Mouse (Mus musculus) liver, embryonic 12.5 days (tissue): ENCODE measurements at regions not wholly inside any gene's neighbourhood (a gene's known extent, or its start where the extent isn't known, plus 50 kb on each side); places are given as distances from the start of the nearest gene placed in this dataset.

Experiments
- ATAC-seq: fragments of 200-750 bp; cut with Nextera tagmentation; 2 replicates; pipeline ENCODE4 v1.8.0; 2017; ENCODE audit warnings: moderate number of reproducible peaks, mild to moderate bottlenecking, moderate library complexity
- H3K27ac ChIP-seq: fragments of 300-500 bp; sonication (generic); 2 replicates; pipeline ENCODE4 v1.5.1; 2016; ENCODE audit warnings: mild to moderate bottlenecking
- H3K27me3 ChIP-seq: fragments of 300-500 bp; sonication (generic); replicated peaks from 2 replicates; pipeline ENCODE4 v1.6.1; 2016; ENCODE audit warnings: mild to moderate bottlenecking, moderate library complexity
- H3K36me3 ChIP-seq: fragments of 300-500 bp; sonication (generic); 2 replicates; pipeline ENCODE4 v1.6.1; 2016; ENCODE audit warnings: mild to moderate bottlenecking, moderate library complexity
- H3K4me1 ChIP-seq: fragments of 300-500 bp; sonication (generic); 2 replicates; pipeline ENCODE4 v1.6.1; 2016
- H3K4me2 ChIP-seq: fragments of 300-500 bp; sonication (generic); 2 replicates; pipeline ENCODE4 v1.6.1; 2016; ENCODE audit warnings: mild to moderate bottlenecking, moderate library complexity
- H3K4me3 ChIP-seq: fragments of 300-500 bp; sonication (generic); 2 replicates; pipeline ENCODE4 v1.5.1; 2016; ENCODE audit warnings: mild to moderate bottlenecking, moderate library complexity
- H3K9ac ChIP-seq: fragments of 300-500 bp; sonication (generic); 2 replicates; pipeline ENCODE4 v1.6.1; 2016; ENCODE audit warnings: mild to moderate bottlenecking, moderate library complexity
- H3K9me3 ChIP-seq: fragments of 300-500 bp; sonication (generic); replicated peaks from 2 replicates; pipeline ENCODE4 v1.6.1; 2016; ENCODE audit warnings: mild to moderate bottlenecking, moderate library complexity
- WGBS: fragments of 180-500 bp; shearing (Covaris S2); methylation state at CpG from one replicate; pipeline ENCODE4 v1.1.7; 2016; ENCODE audit not compliant: insufficient replicate concordance; 5-methylcytosine and 5-hydroxymethylcytosine counted together

DNA sequence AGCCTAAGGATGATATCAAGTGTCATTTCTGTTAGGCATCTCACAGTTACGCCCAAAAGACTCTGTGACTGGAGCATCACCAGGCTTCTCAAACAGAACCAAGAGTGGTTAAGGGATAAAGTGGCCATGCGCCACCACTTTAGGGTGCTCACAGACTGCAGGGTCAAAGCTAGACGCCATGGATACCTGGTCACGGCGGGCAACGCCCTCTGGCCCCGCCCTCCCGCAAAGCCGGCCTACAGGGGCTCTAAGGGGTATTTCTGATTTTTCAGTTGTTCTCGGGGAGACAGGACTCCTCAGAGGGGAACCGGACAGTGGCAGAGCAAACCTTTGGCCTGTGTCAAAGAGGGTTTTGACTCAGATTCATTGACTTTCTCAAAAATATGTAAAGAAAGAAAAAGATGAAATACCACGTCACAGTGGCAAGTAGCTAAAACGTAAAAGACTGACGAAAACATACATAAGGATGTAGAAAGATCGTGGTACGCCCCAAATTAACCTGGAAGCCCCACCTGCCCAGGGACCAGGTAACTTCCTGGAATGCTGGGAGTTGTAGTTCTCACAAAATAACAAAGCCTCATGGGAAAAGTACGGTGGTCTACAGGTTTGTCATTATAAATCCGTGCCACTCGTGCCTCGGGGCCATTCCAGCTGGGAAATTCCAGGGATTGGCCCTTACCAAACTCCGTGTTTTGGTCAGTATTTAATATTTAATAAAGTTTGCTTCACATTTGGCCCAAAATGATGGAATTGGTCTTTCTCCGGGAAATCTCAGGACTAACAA is 116.1 kb upstream of the Arid2 start:
- Histone ChIP-seq H3K36me3 (no peaks in the 10 kb centered on the region), H3K9ac (no peak overlapping the region), H3K4me2 (peak overlapping the region; percentile 47), H3K4me1 (0 out of 2 replicates have a peak, but pooled peaks cover 3% of the 10 kb centered on the region), H3K4me3 (peak overlapping the region; percentile 30), H3K9me3 (no peaks in the 10 kb centered on the region), H3K27me3 (peaks cover 33% of the 10 kb centered on the region), H3K27ac (no peak overlapping the region)
- no peak for ATAC-seq
- 12% methylated on average over 22 of the region's 22 CpGs for WGBS

DNA sequence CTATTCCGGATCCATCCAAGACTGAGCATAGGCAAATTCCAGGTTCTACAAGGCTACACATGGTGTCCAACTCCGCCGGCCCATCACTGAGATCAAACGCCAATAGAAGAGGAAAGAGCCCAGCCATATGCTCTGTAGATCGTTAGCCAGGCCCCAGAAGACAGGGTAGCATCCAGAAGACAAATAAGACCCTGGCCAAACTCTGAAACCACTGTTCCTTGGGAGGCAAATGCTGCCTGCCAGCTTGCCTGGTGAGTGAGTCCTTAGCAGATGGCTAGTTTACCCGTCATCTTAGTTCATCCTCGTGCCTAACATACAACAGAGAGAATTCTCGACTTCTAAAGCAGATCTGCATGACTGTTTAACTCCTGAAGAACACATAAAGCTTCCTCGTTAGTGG is 109.4 kb upstream of the Arid2 start:
- Histone ChIP-seq H3K4me3 (no peak overlapping the region), H3K9me3 (no peaks in the 10 kb centered on the region), H3K4me1 (no peaks in the 10 kb centered on the region), H3K27me3 (no peaks in the 10 kb centered on the region), H3K4me2 (no peak overlapping the region), H3K36me3 (no peaks in the 10 kb centered on the region), H3K27ac (no peak overlapping the region), H3K9ac (no peak overlapping the region)
- ATAC-seq: no peak
- WGBS: 71% methylated on average over 9 of the region's 9 CpGs

DNA sequence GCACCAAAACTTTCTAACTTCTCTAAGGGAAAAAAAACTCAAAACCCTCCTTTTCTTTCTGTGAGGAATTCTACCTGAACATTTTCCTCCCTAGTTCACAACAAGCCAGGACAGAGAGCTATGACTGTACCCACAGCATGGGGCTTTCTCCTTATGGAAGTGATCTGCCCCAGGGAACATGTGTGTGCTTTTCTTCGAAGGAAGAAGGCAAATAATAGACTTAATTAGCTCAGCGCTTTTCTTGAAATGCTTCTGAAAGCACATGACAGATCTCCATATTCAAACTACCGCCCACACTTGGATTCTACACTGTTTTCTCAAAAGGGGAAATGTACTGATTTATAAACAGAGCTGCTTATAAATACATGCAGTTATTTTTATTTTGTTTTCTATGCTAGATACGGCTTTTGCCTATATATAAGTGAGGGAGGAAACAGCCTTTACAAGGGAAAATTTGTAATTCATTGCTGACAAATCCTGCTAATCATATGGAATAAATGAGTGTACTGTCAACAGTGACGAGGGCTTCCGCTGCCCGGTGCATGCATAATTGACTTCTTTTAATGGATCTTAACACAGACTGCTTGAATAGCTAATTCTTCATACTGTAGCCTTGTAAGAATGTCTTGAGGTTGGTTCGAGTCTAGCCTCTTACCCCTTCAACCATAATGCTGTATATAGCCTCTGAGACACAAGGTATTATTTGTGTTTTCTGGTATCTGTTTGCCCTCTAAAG is 108.8 kb upstream of the Arid2 start:
- no peak for ATAC-seq
- no peaks in the 10 kb centered on the region for H3K27me3 ChIP-seq
- H3K27ac ChIP-seq: no peak overlapping the region
- H3K9me3 ChIP-seq: no peaks in the 10 kb centered on the region
- no peak overlapping the region for H3K4me2 ChIP-seq
- no peaks in the 10 kb centered on the region for H3K4me1 ChIP-seq
- 71% methylated on average over 8 of the region's 8 CpGs for WGBS
- H3K9ac ChIP-seq: no peak overlapping the region
- no peak overlapping the region for H3K4me3 ChIP-seq
- no peaks in the 10 kb centered on the region for H3K36me3 ChIP-seq

DNA sequence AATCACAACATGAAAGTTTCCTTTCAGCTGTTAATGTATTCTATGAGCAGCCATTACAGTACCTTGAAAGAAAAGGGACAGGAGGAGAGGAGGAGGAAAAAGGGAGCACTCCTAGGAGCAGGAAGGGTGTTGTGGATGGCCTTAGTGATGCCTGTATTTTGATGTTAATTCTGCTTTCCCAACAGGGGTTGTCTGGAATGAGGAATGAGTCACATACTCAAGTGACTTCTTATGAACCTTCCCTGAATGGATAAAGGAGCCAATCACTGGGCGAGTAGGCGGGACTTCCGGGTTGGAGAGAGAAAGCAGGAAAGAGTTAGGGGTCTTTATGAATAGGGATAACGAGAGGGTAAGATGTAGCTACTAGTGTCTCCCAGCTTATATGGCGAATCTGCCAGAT is 107.8 kb upstream of the Arid2 start:
- H3K4me3 ChIP-seq: no peak overlapping the region
- H3K4me2 ChIP-seq: no peak overlapping the region
- H3K36me3 ChIP-seq: no peaks in the 10 kb centered on the region
- no peaks in the 10 kb centered on the region for H3K27me3 ChIP-seq
- 64% methylated on average over 5 of the region's 5 CpGs for WGBS
- H3K9ac ChIP-seq: no peak overlapping the region
- H3K4me1 ChIP-seq: no peaks in the 10 kb centered on the region
- no peak for ATAC-seq
- H3K9me3 ChIP-seq: no peaks in the 10 kb centered on the region
- H3K27ac ChIP-seq: no peak overlapping the region

DNA sequence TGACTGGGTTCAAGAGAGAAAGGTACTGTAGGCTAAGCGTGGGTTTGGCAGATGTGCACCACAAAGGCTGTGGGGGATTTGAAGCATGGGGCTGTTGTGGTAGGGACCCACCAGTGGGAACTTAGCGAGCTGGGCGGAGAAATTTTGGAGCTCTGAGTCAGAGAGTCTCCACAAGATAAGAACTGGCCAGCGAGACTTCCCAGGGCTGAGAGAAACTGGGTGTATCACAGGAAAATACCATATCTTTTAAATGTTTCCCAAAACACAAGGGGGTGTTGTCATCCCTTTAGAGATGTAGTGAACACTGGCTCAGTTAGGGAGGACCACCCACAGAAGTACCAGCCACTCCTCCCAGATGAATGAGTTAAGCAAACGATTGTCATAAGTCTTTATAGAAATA is 107.3 kb upstream of the Arid2 start:
- WGBS: 36% methylated on average over 5 of the region's 5 CpGs
- H3K36me3 ChIP-seq: no peaks in the 10 kb centered on the region
- no peak overlapping the region for H3K27ac ChIP-seq
- no peaks in the 10 kb centered on the region for H3K9me3 ChIP-seq
- H3K4me2 ChIP-seq: no peak overlapping the region
- H3K4me3 ChIP-seq: no peak overlapping the region
- no peak overlapping the region for H3K9ac ChIP-seq
- ATAC-seq: no peak
- no peaks in the 10 kb centered on the region for H3K4me1 ChIP-seq
- H3K27me3 ChIP-seq: no peaks in the 10 kb centered on the region

DNA sequence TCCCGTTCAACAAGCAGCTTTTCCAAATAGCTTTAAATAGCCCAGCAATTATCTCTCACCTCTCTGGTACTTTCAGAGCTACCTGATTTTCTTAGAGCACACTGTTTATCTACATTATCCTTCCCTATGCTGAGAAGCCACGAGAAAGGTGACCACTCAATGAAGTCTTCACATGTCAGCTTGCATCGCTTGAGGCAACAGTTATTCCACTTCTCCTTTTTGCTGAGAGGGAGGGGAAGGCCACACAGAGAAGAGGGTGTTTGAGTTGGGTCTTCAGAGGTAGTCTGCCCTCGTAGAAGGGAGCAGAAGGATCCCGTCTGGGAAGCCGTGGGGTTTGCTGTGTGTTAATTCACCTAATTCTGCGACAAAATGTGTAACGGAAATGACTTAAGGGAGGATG is 106.3 kb upstream of the Arid2 start:
- no peaks in the 10 kb centered on the region for H3K4me1 ChIP-seq
- no peaks in the 10 kb centered on the region for H3K27me3 ChIP-seq
- H3K9ac ChIP-seq: no peak overlapping the region
- no peaks in the 10 kb centered on the region for H3K36me3 ChIP-seq
- H3K4me2 ChIP-seq: no peak overlapping the region
- no peak overlapping the region for H3K27ac ChIP-seq
- 49% methylated on average over 8 of the region's 8 CpGs for WGBS
- H3K4me3 ChIP-seq: no peak overlapping the region
- no peaks in the 10 kb centered on the region for H3K9me3 ChIP-seq
- no peak for ATAC-seq

DNA sequence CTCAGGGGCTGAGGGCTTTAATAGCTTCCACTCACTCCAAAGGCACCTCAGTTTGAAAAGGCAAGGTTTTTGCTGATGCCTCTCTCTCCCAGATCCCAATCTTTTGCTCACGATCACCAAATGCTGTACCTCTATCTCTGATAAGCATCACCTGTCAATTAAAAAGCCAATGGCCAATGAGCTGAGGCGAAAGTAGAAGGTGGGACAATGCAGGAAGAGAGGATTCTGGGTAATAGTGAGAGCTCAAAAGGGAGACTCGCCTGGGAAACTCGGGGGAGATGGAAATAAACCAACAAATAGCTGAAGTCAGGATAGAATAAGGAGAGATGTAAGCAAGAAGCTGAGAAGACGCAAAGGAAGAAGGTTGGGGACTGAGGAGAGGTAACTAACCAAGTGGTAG is 105.0 kb upstream of the Arid2 start:
- WGBS: 56% methylated on average over 5 of the region's 5 CpGs
- Histone ChIP-seq H3K4me3 (no peak overlapping the region), H3K9me3 (no peaks in the 10 kb centered on the region), H3K27me3 (no peaks in the 10 kb centered on the region), H3K4me2 (no peak overlapping the region), H3K36me3 (no peaks in the 10 kb centered on the region), H3K4me1 (no peaks in the 10 kb centered on the region), H3K9ac (no peak overlapping the region), H3K27ac (no peak overlapping the region)
- no peak for ATAC-seq

DNA sequence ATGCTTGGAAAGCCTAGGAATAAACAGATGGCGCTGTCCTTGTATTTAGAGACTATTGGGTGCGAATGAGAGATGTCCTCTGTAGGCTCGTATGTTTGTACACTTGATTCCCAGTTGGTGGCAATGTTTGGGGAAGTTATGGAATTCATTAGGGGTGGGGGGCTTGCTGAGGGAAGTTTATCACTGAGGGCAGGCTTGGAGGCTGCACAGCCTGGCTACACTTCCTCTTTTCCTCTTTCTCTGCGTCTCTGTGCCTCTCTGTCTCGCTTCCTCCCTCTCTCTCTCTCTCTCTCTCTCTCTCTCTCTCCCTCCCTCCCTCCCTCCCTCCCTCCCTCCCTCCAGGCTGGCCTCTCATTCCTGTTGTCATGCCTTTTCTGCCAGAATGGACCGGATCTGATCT is 104.2 kb upstream of the Arid2 start:
- Histone ChIP-seq H3K27me3 (no peaks in the 10 kb centered on the region), H3K36me3 (no peaks in the 10 kb centered on the region), H3K4me3 (no peak overlapping the region), H3K4me2 (no peak overlapping the region), H3K4me1 (no peaks in the 10 kb centered on the region), H3K9me3 (no peaks in the 10 kb centered on the region), H3K27ac (no peak overlapping the region), H3K9ac (no peak overlapping the region)
- WGBS: 47% methylated on average over 5 of the region's 6 CpGs
- no peak for ATAC-seq

DNA sequence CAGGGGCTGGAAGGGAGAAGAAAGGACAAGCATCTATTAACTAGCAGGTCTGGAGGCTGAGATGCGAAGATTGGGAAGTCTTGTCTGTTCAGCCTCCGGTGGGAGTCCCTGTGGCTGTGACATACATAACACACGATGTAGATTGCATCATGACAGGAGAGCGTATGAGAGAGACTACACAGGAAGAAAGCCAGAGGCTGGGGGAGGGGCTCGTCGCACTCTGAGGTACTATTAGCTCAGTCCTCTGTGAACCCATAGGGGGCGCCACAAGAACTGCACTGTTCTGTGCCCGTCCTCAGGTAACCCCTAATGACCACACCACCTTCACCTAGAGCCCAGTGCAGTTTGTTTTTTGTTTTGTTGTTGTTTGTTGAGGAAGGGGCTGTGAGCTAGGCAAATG is 102.7 kb upstream of the Arid2 start:
- H3K9ac ChIP-seq: no peak overlapping the region
- H3K4me1 ChIP-seq: no peaks in the 10 kb centered on the region
- H3K4me2 ChIP-seq: no peak overlapping the region
- WGBS: 38% methylated on average over 8 of the region's 8 CpGs
- H3K4me3 ChIP-seq: no peak overlapping the region
- H3K27ac ChIP-seq: no peak overlapping the region
- H3K27me3 ChIP-seq: no peaks in the 10 kb centered on the region
- H3K9me3 ChIP-seq: no peaks in the 10 kb centered on the region
- no peaks in the 10 kb centered on the region for H3K36me3 ChIP-seq
- 0 out of 2 replicates have a peak, but pooled peaks have one; percentile 18 for ATAC-seq

DNA sequence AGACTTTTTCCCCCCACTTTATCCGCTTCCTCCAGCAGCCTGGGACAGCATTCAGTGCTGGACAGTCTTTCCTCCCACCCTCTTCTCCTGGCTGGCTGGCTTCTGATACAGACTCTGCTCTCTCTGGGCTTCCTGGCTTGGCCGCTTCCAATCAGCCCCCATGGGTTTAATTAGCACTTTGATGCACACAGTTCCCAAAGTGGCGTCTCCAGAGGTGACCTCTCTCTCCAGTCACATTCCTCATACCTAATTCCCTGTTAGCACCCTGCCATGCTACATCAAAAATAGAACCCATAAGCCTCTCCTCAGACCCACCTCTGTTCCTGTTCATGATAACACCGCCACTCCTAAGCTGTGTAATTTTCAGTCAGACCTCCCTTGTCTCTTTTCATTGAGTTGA is 101.9 kb upstream of the Arid2 start:
- Histone ChIP-seq H3K4me3 (no peak overlapping the region), H3K4me1 (no peaks in the 10 kb centered on the region), H3K27ac (no peak overlapping the region), H3K27me3 (no peaks in the 10 kb centered on the region), H3K9me3 (no peaks in the 10 kb centered on the region), H3K4me2 (no peak overlapping the region), H3K36me3 (no peaks in the 10 kb centered on the region), H3K9ac (no peak overlapping the region)
- WGBS: 39% methylated on average over 4 of the region's 4 CpGs
- no peak for ATAC-seq

DNA sequence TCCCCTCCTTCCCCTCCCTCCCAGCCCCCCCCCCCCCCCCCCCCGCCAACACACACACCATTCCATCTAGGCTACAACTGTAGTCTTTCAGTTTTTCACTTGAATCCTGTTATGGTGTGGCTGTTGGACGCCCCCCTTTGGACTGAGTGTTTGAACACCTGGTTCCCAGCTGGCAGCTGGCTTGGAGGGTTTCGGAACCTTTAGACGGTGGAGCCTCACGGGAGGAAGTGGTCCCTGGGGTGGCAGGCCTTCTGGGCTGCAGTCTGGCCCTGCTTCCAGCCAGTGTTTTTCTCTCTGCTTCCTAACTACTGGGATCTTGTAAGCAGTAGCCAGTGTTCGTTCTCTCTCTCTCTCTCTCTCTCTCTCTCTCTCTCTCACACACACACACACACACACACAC is 101.4 kb upstream of the Arid2 start:
- 43% methylated on average over 5 of the region's 6 CpGs for WGBS
- Histone ChIP-seq H3K27me3 (no peaks in the 10 kb centered on the region), H3K9ac (no peak overlapping the region), H3K4me1 (no peaks in the 10 kb centered on the region), H3K4me3 (no peak overlapping the region), H3K9me3 (no peaks in the 10 kb centered on the region), H3K27ac (no peak overlapping the region), H3K4me2 (no peak overlapping the region), H3K36me3 (no peaks in the 10 kb centered on the region)
- no peak for ATAC-seq

DNA sequence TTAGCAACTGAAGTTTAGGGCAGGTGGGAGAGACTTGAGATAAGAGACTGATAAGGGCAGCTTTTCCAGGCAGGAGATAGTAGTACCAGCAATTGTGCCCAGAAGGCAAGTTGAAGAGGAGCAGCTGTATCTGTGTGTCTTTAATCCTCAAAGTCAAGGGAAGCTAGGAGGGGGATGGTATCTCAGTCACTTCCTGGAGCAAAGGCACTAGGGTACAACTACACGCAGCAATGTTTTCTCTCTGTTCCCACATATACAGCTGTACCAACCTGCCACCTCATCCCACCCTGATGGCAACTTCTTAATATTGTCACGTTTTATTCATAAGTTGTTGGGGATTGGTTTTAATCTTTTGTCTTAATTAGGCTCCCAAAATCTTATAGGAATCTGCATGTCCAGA is 97.8 kb upstream of the Arid2 start:
- Histone ChIP-seq H3K4me2 (no peak overlapping the region), H3K4me3 (no peak overlapping the region), H3K9me3 (no peaks in the 10 kb centered on the region), H3K36me3 (no peaks in the 10 kb centered on the region), H3K9ac (no peak overlapping the region), H3K27me3 (no peaks in the 10 kb centered on the region), H3K4me1 (no peaks in the 10 kb centered on the region), H3K27ac (no peak overlapping the region)
- no peak for ATAC-seq
- WGBS: 49% methylated on average over 2 of the region's 2 CpGs
